Mouse (Mus musculus) lung, adult 2 months (tissue): ENCODE data around the gene Exoc6b.

Experiments used
- CTCF ChIP-seq: fragments of 200-500 bp; IDR thresholded peaks from 2 replicates; pipeline ENCODE4 v1.5.1; 2011; ENCODE audit warnings: mild to moderate bottlenecking, low read length, control low read depth; ENCODE audit not compliant: insufficient read depth
- POLR2A ChIP-seq: fragments of 200-500 bp; IDR thresholded peaks from 2 replicates; pipeline ENCODE4 v1.6.1; 2011; ENCODE audit warnings: low read depth, mild to moderate bottlenecking, control low read depth, low read length, borderline replicate concordance; ENCODE audit errors: extremely low read depth

DNA sequence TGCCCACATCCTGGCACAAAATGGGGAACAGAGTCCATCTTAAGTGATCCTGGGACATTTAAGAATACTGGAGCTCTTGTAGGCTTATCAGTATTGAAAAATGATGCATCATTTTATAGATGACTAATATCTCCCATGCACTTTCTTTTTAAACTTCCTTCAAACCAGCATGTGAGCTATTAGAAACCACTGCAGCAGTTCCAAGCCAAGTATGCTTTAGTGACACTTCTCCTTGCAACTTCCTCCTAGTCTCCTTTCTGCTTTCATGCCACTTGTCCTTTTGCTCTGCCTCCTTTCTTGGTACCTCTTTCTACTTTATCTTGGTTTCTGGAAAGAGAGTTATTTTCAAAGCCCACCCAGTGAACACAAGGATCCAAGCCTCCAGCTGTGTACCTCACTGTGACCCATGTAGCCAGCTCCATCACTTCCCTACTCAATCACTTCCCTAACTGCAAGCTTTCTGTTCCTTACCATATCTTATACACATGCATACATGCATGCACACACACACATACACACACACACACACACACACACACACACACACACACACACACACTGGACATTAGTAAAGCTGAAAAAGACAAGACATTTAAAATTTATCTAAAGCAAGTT is 316.4 kb downstream of the Exoc6b start:
- no peak for TF ChIP-seq CTCF
- TF ChIP-seq POLR2A, result no peak
